Mouse (Mus musculus) liver, embryonic 11.5 days (tissue): ENCODE measurements around the gene Mrtfa. TPM values are rescaled to one million over a fixed set of nuclear protein-coding genes. Genes with fewer than 3 reads are reported as not detected.

Experiments
- ATAC-seq: fragments of 200-750 bp; cut with Nextera tagmentation; replicated peaks from 2 replicates; pipeline ENCODE4 v1.8.0; 2017; ENCODE audit warnings: moderate number of reproducible peaks, mild to moderate bottlenecking, moderate TSS enrichment, moderate library complexity; ENCODE audit not compliant: low FRiP score
- DNase-seq: peaks from one replicate; pipeline ENCODE4 v3.0.0-alpha.2; 2017; ENCODE audit warnings: low spot score
- H3K27ac ChIP-seq: fragments of 300-500 bp; sonication (generic); 2 replicates; pipeline ENCODE4 v1.5.1; 2014; ENCODE audit warnings: mild to moderate bottlenecking, low read depth, low read length, control low read depth
- H3K27me3 ChIP-seq: fragments of 300-500 bp; sonication (generic); replicated peaks from 2 replicates; pipeline ENCODE4 v1.6.1; 2014; ENCODE audit warnings: low read length, mixed read lengths; ENCODE audit not compliant: control insufficient read depth, insufficient read depth
- H3K36me3 ChIP-seq: fragments of 300-500 bp; sonication (generic); 2 replicates; pipeline ENCODE4 v1.6.1; 2014; ENCODE audit warnings: mild to moderate bottlenecking, low read length, moderate library complexity, mixed read lengths; ENCODE audit not compliant: control insufficient read depth, insufficient read depth
- H3K4me1 ChIP-seq: fragments of 300-500 bp; sonication (generic); replicated peaks from 2 replicates; pipeline ENCODE4 v1.6.1; 2014; ENCODE audit warnings: low read length, mixed read lengths; ENCODE audit not compliant: control insufficient read depth, insufficient read depth
- H3K4me2 ChIP-seq: fragments of 300-500 bp; sonication (generic); 2 replicates; pipeline ENCODE4 v1.6.1; 2014; ENCODE audit warnings: mild to moderate bottlenecking, control low read depth, moderate library complexity
- H3K4me3 ChIP-seq: fragments of 300-500 bp; sonication (generic); 2 replicates; pipeline ENCODE4 v1.5.1; 2014; ENCODE audit warnings: low read depth, low read length, control low read depth
- H3K9ac ChIP-seq: fragments of 300-500 bp; sonication (generic); 2 replicates; pipeline ENCODE4 v1.6.1; 2014; ENCODE audit warnings: low read depth, low read length, control low read depth
- H3K9me3 ChIP-seq: fragments of 300-500 bp; sonication (generic); 2 replicates; pipeline ENCODE4 v1.6.1; 2016; ENCODE audit warnings: low read length, inconsistent platforms, mixed read lengths; ENCODE audit not compliant: control insufficient read depth
- WGBS: fragments of 180-500 bp; shearing (Covaris S2); extraction: QIAGEN DNeasy Blood & Tissue Kit; methylation state at CpG from one replicate; pipeline ENCODE4 v1.1.7; 2014; 5-methylcytosine and 5-hydroxymethylcytosine counted together
- polyA plus RNA-seq: library from polyadenylated mRNA; unstranded; fragments of >200 nt; fragmentation: Nextera tagmentation; extraction: Ambion mirVana; gene quantifications from 2 replicates; pipeline ENCODE4 v1.2.1, GENCODE M21; 2014

The Mrtfa gene
- polyA plus RNA-seq, 1 experiment from 2014 or later = 20.6 TPM

- H3K9ac ChIP-seq = no peak overlapping the region
- H3K4me3 ChIP-seq = no peak overlapping the region
- H3K9me3 ChIP-seq = no peaks in the 10 kb centered on the region
- H3K27me3 ChIP-seq = no peaks in the 10 kb centered on the region
- H3K36me3 ChIP-seq = no peaks in the 10 kb centered on the region
- H3K27ac ChIP-seq = no peak overlapping the region
- no peaks in the 10 kb centered on the region for H3K4me1 ChIP-seq
- DNase-seq (no peak), ATAC-seq (no peak)
- H3K4me2 ChIP-seq = no peak overlapping the region
- 72% methylated on average over 15 of the region's 15 CpGs for WGBS
These were observed 22.4 kb upstream of the Mrtfa start for GRCm38 (mm10) chr15:81212976-81213375.

DNA sequence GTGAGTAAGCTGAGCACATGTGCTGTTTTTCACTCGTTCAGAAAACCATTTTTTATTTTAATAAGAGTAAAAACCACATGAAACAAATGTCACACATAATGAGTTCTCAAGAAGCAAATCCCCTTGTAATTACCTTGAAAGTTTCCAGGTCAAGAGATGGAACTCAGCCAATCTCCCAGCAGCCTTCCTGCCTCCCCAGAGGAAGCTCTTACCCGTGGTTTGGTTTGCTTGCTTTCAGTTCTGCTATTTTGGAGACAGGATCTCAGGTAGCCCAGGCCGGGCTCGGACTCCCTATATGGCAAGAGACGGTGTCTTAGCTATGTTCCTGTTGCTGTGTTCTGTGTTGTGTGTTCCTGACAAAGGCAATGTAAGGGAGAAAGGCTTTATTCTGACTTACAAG lies 19.9 kb upstream of the Mrtfa start:
- Histone ChIP-seq H3K27me3 (no peaks in the 10 kb centered on the region), H3K36me3 (no peaks in the 10 kb centered on the region), H3K9me3 (no peaks in the 10 kb centered on the region), H3K27ac (no peak overlapping the region), H3K4me2 (no peak overlapping the region), H3K4me3 (no peak overlapping the region), H3K4me1 (no peaks in the 10 kb centered on the region), H3K9ac (no peak overlapping the region)
- WGBS = 64% methylated on average over 5 of the region's 5 CpGs
- DNase-seq (no peak), ATAC-seq (no peak)

GRCm38 (mm10) chr15:81202462-81202861 lies 11.9 kb upstream of the Mrtfa start:
- DNase-seq = no peak
- no peaks in the 10 kb centered on the region for H3K27me3 ChIP-seq
- 90% methylated on average over 5 of the region's 5 CpGs for WGBS
- ATAC-seq = no peak
- H3K4me1 ChIP-seq = no peaks in the 10 kb centered on the region
- H3K9me3 ChIP-seq = no peaks in the 10 kb centered on the region; the same call in 1 of the 2 replicates
- no peaks in the 10 kb centered on the region for H3K36me3 ChIP-seq
- H3K4me3 ChIP-seq = no peak overlapping the region
- no peak overlapping the region for H3K27ac ChIP-seq
- no peak overlapping the region for H3K9ac ChIP-seq
- H3K4me2 ChIP-seq = no peak overlapping the region

DNA sequence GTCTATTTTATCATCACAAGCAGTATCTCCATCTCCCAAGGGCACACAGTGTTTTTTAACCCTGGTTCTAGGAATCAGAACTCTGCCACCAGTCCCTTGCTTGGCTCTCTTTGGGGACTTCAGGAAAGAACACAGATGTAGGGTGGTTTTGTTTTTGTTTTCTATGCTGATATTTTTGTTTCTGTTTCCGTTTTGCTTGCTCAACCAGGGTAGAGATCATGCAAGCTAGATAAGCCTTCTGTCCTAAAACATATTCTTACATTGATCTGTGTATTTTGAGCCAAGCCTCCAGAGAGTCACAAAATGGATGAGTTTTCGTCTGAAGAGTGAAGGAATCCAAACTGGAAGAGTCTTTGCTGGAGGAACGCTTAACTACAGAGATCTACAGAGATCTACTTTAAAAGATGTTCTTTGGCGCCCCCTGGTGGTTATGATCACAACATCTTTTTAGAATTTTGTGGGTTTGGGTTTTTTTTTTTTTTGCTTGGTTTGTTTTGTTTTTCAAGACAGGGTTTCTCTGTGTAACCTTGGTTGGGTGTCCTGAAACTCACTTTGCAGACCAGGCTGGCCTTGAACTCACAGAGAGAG lies 8.9 kb upstream of the Mrtfa start:
- Histone ChIP-seq H3K4me3 (no peak overlapping the region), H3K9ac (no peak overlapping the region), H3K4me2 (peak overlapping the region; percentile 18; the same call in 1 of the 2 replicates), H3K9me3 (no peaks in the 10 kb centered on the region; the same call in 1 of the 2 replicates), H3K27me3 (no peaks in the 10 kb centered on the region), H3K4me1 (no peaks in the 10 kb centered on the region), H3K27ac (no peak overlapping the region), H3K36me3 (no peaks in the 10 kb centered on the region)
- DNase-seq (peak; percentile 58), ATAC-seq (no peak)
- WGBS = 24% methylated on average over 4 of the region's 4 CpGs

DNA sequence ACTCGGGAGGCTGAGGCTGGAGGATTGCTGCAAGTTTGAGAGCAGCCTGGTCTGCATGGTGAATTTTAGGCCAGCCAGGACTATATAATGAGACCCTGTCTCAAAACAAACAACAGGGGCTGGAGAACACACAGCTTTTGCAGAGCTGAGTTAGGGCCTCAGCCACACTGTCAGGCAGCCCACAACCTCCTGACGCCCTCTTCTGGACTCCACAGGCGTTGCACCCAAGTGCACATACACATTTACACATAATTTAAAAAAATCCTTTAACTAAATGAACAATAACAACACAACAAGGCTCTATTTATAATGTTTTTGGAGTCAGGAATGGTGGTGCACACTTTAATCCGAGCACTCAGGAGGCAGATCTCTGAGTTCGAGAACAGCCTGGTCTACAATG lies 7.9 kb upstream of the Mrtfa start:
- Histone ChIP-seq H3K9ac (no peak overlapping the region), H3K4me3 (no peak overlapping the region), H3K4me1 (no peaks in the 10 kb centered on the region), H3K36me3 (no peaks in the 10 kb centered on the region), H3K4me2 (no peak overlapping the region), H3K27me3 (no peaks in the 10 kb centered on the region), H3K9me3 (no peaks in the 10 kb centered on the region; the same call in 1 of the 2 replicates), H3K27ac (no peak overlapping the region)
- WGBS = 89% methylated on average over 5 of the region's 5 CpGs
- ATAC-seq = no peak
- no peak for DNase-seq

DNA sequence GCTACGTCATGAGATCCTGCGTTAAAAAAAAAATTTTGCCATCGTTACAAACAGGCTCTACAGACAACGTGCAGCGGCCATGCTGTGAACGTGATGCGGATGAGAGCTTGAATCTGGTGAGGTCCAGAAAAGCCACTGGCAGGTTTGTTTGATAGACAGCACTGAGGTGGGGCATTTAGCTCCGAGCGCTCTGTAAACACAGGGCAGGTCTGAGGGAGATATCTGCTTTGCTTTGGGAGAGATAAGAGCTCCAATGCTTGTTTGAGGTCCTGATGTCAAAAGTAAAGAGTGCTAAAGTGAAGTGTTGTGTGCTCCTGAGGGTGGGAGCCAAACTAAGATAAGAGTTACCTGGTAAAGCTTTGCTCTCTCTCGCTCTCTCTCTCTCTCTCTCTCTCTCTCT lies 6.6 kb upstream of the Mrtfa start:
- H3K27me3 ChIP-seq = no peaks in the 10 kb centered on the region
- H3K4me2 ChIP-seq = no peak overlapping the region
- H3K27ac ChIP-seq = no peak overlapping the region
- 58% methylated on average over 10 of the region's 10 CpGs for WGBS
- no peak overlapping the region for H3K9ac ChIP-seq
- ATAC-seq (peak; percentile 49; the same call in 1 of the 2 replicates), DNase-seq (no peak)
- no peaks in the 10 kb centered on the region; the same call in 1 of the 2 replicates for H3K9me3 ChIP-seq
- no peaks in the 10 kb centered on the region for H3K36me3 ChIP-seq
- no peaks in the 10 kb centered on the region for H3K4me1 ChIP-seq
- no peak overlapping the region for H3K4me3 ChIP-seq

DNA sequence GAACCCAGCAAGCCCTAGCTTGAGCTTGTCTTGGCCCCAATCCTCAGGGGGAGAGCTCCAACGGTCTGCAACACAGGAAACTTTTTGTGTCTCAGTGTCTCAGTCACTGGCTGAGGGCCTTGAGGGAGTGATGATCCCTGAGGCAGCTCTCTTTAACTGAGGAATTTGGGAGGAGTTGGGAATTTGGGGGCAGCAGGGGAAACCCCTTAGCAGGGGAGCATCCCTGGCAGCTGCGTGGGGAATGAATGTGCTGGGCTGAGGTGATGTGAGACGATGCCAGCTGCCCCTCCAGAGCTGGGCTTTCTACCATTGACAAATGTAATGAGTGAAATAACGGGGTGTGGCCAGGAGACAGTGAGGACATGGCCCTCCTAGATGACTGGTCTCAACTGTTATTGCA lies 4.9 kb upstream of the Mrtfa start:
- no peaks in the 10 kb centered on the region for H3K27me3 ChIP-seq
- H3K4me3 ChIP-seq = no peak overlapping the region
- no peaks in the 10 kb centered on the region for H3K4me1 ChIP-seq
- 50% methylated on average over 4 of the region's 4 CpGs for WGBS
- H3K9me3 ChIP-seq = no peaks in the 10 kb centered on the region; the same call in 1 of the 2 replicates
- no peak overlapping the region for H3K4me2 ChIP-seq
- ATAC-seq (no peak), DNase-seq (no peak)
- H3K36me3 ChIP-seq = no peaks in the 10 kb centered on the region
- H3K9ac ChIP-seq = no peak overlapping the region
- H3K27ac ChIP-seq = no peak overlapping the region

DNA sequence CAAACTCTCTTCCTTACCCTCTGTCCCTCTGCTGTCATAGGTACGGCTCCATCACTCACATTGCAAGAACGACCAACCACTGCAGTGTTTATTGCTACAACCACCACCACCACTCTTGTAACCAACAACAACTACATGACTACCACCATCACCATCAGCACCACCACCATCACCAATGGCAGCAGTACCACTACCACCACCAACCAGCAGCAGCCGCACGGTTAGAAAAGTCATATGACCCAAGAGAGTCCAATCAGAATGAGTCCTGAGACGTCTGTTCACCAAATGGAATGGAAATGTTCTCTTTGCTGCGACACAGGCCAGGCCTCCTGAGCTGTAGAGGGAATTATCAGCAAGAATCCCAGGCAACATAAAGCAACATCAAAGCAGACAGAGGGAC lies 4.2 kb upstream of the Mrtfa start:
- no peak overlapping the region for H3K4me2 ChIP-seq
- no peak overlapping the region for H3K4me3 ChIP-seq
- no peaks in the 10 kb centered on the region for H3K36me3 ChIP-seq
- no peaks in the 10 kb centered on the region for H3K4me1 ChIP-seq
- no peaks in the 10 kb centered on the region for H3K27me3 ChIP-seq
- H3K9ac ChIP-seq = no peak overlapping the region
- no peaks in the 10 kb centered on the region; the same call in 1 of the 2 replicates for H3K9me3 ChIP-seq
- no peak overlapping the region for H3K27ac ChIP-seq
- ATAC-seq (no peak), DNase-seq (no peak)
- WGBS = 82% methylated on average over 6 of the region's 6 CpGs

DNA sequence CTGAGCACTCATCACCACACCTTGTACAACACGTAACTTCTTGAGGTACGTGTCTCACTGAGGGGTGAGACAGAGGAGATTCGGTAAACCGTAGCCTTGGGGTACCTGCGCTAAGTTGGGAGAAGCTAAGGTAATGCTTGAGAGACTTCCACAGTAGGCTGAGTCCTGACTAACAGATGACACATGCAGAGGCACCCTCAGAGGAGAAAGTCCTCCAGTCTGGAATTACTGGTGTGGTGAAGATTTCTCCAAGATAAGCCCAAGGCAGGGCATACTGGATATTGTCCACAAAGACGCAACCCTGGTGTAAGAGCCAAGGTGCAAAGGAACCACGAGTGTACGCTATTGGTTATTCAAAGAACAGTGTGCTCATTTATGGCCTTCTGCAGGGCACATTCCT lies 2.3 kb upstream of the Mrtfa start:
- no peaks in the 10 kb centered on the region for H3K36me3 ChIP-seq
- no peak overlapping the region for H3K4me2 ChIP-seq
- ATAC-seq (no peak), DNase-seq (no peak)
- H3K9ac ChIP-seq = no peak overlapping the region
- H3K9me3 ChIP-seq = no peaks in the 10 kb centered on the region
- H3K4me3 ChIP-seq = no peak overlapping the region
- no peaks in the 10 kb centered on the region for H3K27me3 ChIP-seq
- WGBS = 92% methylated on average over 8 of the region's 8 CpGs
- H3K27ac ChIP-seq = no peak overlapping the region
- H3K4me1 ChIP-seq = no peaks in the 10 kb centered on the region
